Mouse (Mus musculus) neutrophil, adult 65 days (primary cell): Measurements from ENCODE around the gene Vmn2r71. TPM values are rescaled to one million over a fixed set of nuclear protein-coding genes. Genes with fewer than 3 reads are reported as not detected.

Source experiments
- total RNA-seq: library from RNA; stranded (reverse); gene quantifications from 2 replicates; pipeline ENCODE4 v1.2.4, GENCODE M21; 2023

Vmn2r71 gene
- total RNA-seq: not detected in 2 replicates

GRCm38 (mm10) chr7:85562787-85563186, at the start of gene Vmn2r71:
Gene Vmn2r71 (plus strand): TSS chr7:85563087.

GRCm38 (mm10) chr7:85569092-85569491, 6.2 kb downstream of the Vmn2r71 start, which contains the start of gene Vmn2r70:
Gene Vmn2r70 (minus strand): TSS chr7:85569192.

Other genes with a start within 250 kb of the Vmn2r71 start
- not detected in 2 replicates for gene Vmn2r69, start 147.2 kb upstream of the Vmn2r71 start, total RNA-seq
- gene Vmn2r70, start 6.1 kb downstream of the Vmn2r71 start, total RNA-seq: not detected in 2 replicates
- not detected in 2 replicates for gene Vmn2r72, start 192.0 kb downstream of the Vmn2r71 start, total RNA-seq